Mouse (Mus musculus) erythroblast, embryonic 14.5 days (primary cell): ENCODE measurements around the gene Samd4. TPM values are rescaled to one million over a fixed set of nuclear protein-coding genes. Genes with fewer than 3 reads are reported as not detected.
A peak's percentile ranks its signal among the peaks of the same experiment; 100 is the strongest.

ENCODE experiments used
- H3K27me3 ChIP-seq: 2 replicates; pipeline ENCODE4 v1.6.1; 2012; ENCODE audit warnings: inconsistent platforms; ENCODE audit not compliant: control insufficient read depth
- H3K36me3 ChIP-seq: 2 replicates; pipeline ENCODE4 v1.6.1; 2012; ENCODE audit warnings: mild to moderate bottlenecking, inconsistent platforms; ENCODE audit not compliant: control insufficient read depth
- H3K4me1 ChIP-seq: 2 replicates; pipeline ENCODE4 v1.6.1; 2012; ENCODE audit warnings: inconsistent platforms; ENCODE audit not compliant: control insufficient read depth
- H3K4me3 ChIP-seq: replicated peaks from 2 replicates; pipeline ENCODE3; 2012; ENCODE audit warnings: moderate library complexity, mild to moderate bottlenecking, inconsistent platforms
- H3K9me3 ChIP-seq: 2 replicates; pipeline ENCODE4 v1.6.1; 2012; ENCODE audit warnings: low read length, inconsistent platforms, mixed read lengths; ENCODE audit not compliant: control insufficient read depth
- GATA1 ChIP-seq: IDR thresholded peaks from 2 replicates; pipeline ENCODE4 v1.6.1; 2012; ENCODE audit warnings: low read length, inconsistent platforms, mixed read lengths
- TAL1 ChIP-seq: IDR thresholded peaks from 3 replicates; pipeline ENCODE4 v1.6.1; 2012; ENCODE audit warnings: low read length, inconsistent platforms, mixed read lengths
- polyA plus RNA-seq: library from polyadenylated mRNA; stranded (reverse); fragments of >175 nt; gene quantifications from 2 replicates; pipeline ENCODE4 v1.2.3, GENCODE M21; 2012

Gene Samd4
- polyA plus RNA-seq, 1 experiment = 0.14 TPM

GRCm38 (mm10) chr14:47083311-47083710 lies 200.7 kb downstream of the Samd4 start:
- no peaks in the 10 kb centered on the region for H3K9me3 ChIP-seq
- TF ChIP-seq TAL1 = no peak
- H3K36me3 ChIP-seq = no peaks in the 10 kb centered on the region
- H3K4me1 ChIP-seq = peaks cover 20% of the 10 kb centered on the region
- peaks cover 3% of the 10 kb centered on the region; the same call in 1 of the 2 replicates for H3K27me3 ChIP-seq
- no peak overlapping the region for H3K4me3 ChIP-seq

GRCm38 (mm10) chr14:47083838-47084237 lies 201.2 kb downstream of the Samd4 start:
- TF ChIP-seq GATA1 (no peak), TAL1 (no peak)
- H3K4me3 ChIP-seq = no peak overlapping the region
- peaks cover 25% of the 10 kb centered on the region for H3K4me1 ChIP-seq
- H3K9me3 ChIP-seq = no peaks in the 10 kb centered on the region
- no peaks in the 10 kb centered on the region for H3K36me3 ChIP-seq
- H3K27me3 ChIP-seq = peaks cover 3% of the 10 kb centered on the region; the same call in 1 of the 2 replicates

- TF ChIP-seq TAL1 = no peak
- TF ChIP-seq GATA1 = no peak
- Histone ChIP-seq H3K27me3 (peaks cover 3% of the 10 kb centered on the region; the same call in 1 of the 2 replicates), H3K9me3 (no peaks in the 10 kb centered on the region), H3K4me1 (peaks cover 27% of the 10 kb centered on the region), H3K36me3 (no peaks in the 10 kb centered on the region), H3K4me3 (no peak overlapping the region)
Measured at GRCm38 (mm10) chr14:47084686-47085085, 202.0 kb downstream of the Samd4 start.

- H3K36me3 ChIP-seq = no peaks in the 10 kb centered on the region
- TF ChIP-seq GATA1 = no peak
- TF ChIP-seq TAL1 = no peak
- H3K4me3 ChIP-seq = no peak overlapping the region
- H3K9me3 ChIP-seq = no peaks in the 10 kb centered on the region
- H3K4me1 ChIP-seq = peaks cover 27% of the 10 kb centered on the region
- H3K27me3 ChIP-seq = peaks cover 3% of the 10 kb centered on the region; the same call in 1 of the 2 replicates
Measured at GRCm38 (mm10) chr14:47086123-47086522, 203.5 kb downstream of the Samd4 start.

- no peak for TF ChIP-seq TAL1
- TF ChIP-seq GATA1 = no peak
- Histone ChIP-seq H3K9me3 (no peaks in the 10 kb centered on the region), H3K27me3 (peaks cover 3% of the 10 kb centered on the region; the same call in 1 of the 2 replicates), H3K4me1 (peaks cover 27% of the 10 kb centered on the region), H3K36me3 (no peaks in the 10 kb centered on the region), H3K4me3 (peak overlapping the region; percentile 14)
Measured at GRCm38 (mm10) chr14:47086743-47087142, 204.1 kb downstream of the Samd4 start.

GRCm38 (mm10) chr14:47087182-47087581 lies 204.5 kb downstream of the Samd4 start:
- Histone ChIP-seq H3K36me3 (no peaks in the 10 kb centered on the region), H3K4me3 (peak overlapping the region; percentile 14), H3K9me3 (no peaks in the 10 kb centered on the region), H3K4me1 (peaks cover 27% of the 10 kb centered on the region), H3K27me3 (peaks cover 3% of the 10 kb centered on the region; the same call in 1 of the 2 replicates)
- TF ChIP-seq GATA1 = no peak
- TF ChIP-seq TAL1 = no peak

- Histone ChIP-seq H3K4me1 (peaks cover 27% of the 10 kb centered on the region), H3K27me3 (peaks cover 3% of the 10 kb centered on the region; the same call in 1 of the 2 replicates), H3K36me3 (no peaks in the 10 kb centered on the region), H3K4me3 (no peak overlapping the region), H3K9me3 (no peaks in the 10 kb centered on the region)
- TF ChIP-seq GATA1 (no peak), TAL1 (no peak)
Measured at GRCm38 (mm10) chr14:47087669-47088250, 205.1 kb downstream of the Samd4 start.

GRCm38 (mm10) chr14:47088339-47088738 lies 205.7 kb downstream of the Samd4 start:
- Histone ChIP-seq H3K4me3 (no peak overlapping the region), H3K27me3 (peaks cover 3% of the 10 kb centered on the region; the same call in 1 of the 2 replicates), H3K4me1 (peaks cover 27% of the 10 kb centered on the region), H3K9me3 (no peaks in the 10 kb centered on the region), H3K36me3 (no peaks in the 10 kb centered on the region)
- TF ChIP-seq GATA1 = no peak
- no peak for TF ChIP-seq TAL1

- TF ChIP-seq TAL1 = no peak
- TF ChIP-seq GATA1 = no peak
- peaks cover 27% of the 10 kb centered on the region for H3K4me1 ChIP-seq
- H3K4me3 ChIP-seq = no peak overlapping the region
- no peaks in the 10 kb centered on the region for H3K9me3 ChIP-seq
- peaks cover 3% of the 10 kb centered on the region; the same call in 1 of the 2 replicates for H3K27me3 ChIP-seq
- no peaks in the 10 kb centered on the region for H3K36me3 ChIP-seq
Measured at GRCm38 (mm10) chr14:47089153-47089552, 206.5 kb downstream of the Samd4 start.

- H3K4me1 ChIP-seq = peaks cover 21% of the 10 kb centered on the region
- H3K4me3 ChIP-seq = no peak overlapping the region
- H3K36me3 ChIP-seq = no peaks in the 10 kb centered on the region
- H3K27me3 ChIP-seq = no peaks in the 10 kb centered on the region
- no peaks in the 10 kb centered on the region for H3K9me3 ChIP-seq
- TF ChIP-seq TAL1 (no peak), GATA1 (no peak)
Measured at GRCm38 (mm10) chr14:47091908-47092307, 209.3 kb downstream of the Samd4 start.
